Mouse (Mus musculus) CD4-positive helper T cell, adult 2 months (primary cell): Measurements from ENCODE around the gene Art1.

Source experiments
- DNase-seq: peaks from one replicate; pipeline ENCODE4 v3.0.0-alpha.2; 2012; ENCODE audit warnings: low read depth, missing footprints, low spot score

Gene Art1

GRCm38 (mm10) chr7:102108206-102108605 is 6.7 kb downstream of the Art1 start:
- no peak for DNase-seq

- DNase-seq, result no peak
Observed at GRCm38 (mm10) chr7:102109171-102109570, 7.6 kb downstream of the Art1 start, which contains the start of gene Art5. Art5 (minus strand) TSS chr7:102109489.

- DNase-seq, result no peak
Observed at GRCm38 (mm10) chr7:102109746-102110145, 8.2 kb downstream of the Art1 start.

GRCm38 (mm10) chr7:102113151-102113729 is 11.7 kb downstream of the Art1 start:
- DNase-seq, result no peak

GRCm38 (mm10) chr7:102116579-102117331 is 15.2 kb downstream of the Art1 start, which contains the start of gene Chrna10:
Chrna10 (minus strand) TSS chr7:102116828.
- DNase-seq, result no peak

GRCm38 (mm10) chr7:102117382-102117781 is 15.8 kb downstream of the Art1 start:
- DNase-seq, result no peak

- no peak for DNase-seq
Observed at GRCm38 (mm10) chr7:102120326-102120725, 18.8 kb downstream of the Art1 start.

- no peak for DNase-seq
Observed at GRCm38 (mm10) chr7:102132395-102132794, 30.9 kb downstream of the Art1 start.

- DNase-seq, result peak; percentile 28
Observed at GRCm38 (mm10) chr7:102137464-102137863, 35.9 kb downstream of the Art1 start.

- DNase-seq, result no peak
Observed at GRCm38 (mm10) chr7:102137898-102138297, 36.4 kb downstream of the Art1 start.

GRCm38 (mm10) chr7:102153691-102154090 is 52.1 kb downstream of the Art1 start:
- no peak for DNase-seq
